Mouse (Mus musculus) kidney, adult 9 months (tissue): ENCODE data around the gene Spata13.

ENCODE experiments used
- DNase-seq: peaks from one replicate; pipeline ENCODE4 v3.0.0; 2022

Spata13 gene

DNA sequence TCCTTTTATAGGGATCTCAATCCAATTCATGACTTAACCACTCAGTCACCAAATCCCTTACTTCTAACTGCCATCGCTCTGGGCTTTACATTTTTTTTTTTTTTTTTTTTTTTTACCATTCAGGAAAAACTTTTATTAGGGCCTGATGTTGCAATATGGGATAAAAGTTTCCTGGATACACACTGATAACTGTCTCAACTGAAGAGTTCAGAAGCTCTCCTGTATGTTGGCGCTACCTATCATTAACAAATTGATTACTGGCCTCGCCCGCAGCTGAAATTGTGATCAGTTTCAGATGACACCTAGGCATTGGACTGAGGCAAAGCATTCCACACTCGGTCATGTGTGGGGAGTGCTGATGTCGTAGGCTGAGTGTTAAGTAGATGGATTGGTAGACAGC, 7.3 kb downstream of the Spata13 start:
- DNase-seq: no peak

DNA sequence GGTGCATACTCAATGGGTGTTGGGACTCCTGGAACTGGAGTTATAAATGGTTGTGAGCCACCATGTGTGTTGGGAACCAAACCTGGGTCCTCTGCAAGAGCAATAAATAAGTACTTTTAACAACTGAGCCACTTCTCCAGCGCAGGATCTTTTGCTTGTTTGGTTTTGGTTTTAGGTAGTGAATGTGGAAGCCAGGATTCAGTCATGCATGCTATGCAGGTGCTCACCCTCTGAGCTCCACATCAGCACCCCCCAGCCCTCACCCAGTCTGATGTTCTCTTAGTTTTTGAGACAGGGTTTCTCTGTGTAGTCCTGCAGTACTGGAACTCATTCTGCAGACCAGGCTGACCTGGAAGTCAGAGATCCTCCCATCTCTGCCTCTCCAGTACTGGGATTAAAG, 8.3 kb downstream of the Spata13 start:
- no peak for DNase-seq

DNA sequence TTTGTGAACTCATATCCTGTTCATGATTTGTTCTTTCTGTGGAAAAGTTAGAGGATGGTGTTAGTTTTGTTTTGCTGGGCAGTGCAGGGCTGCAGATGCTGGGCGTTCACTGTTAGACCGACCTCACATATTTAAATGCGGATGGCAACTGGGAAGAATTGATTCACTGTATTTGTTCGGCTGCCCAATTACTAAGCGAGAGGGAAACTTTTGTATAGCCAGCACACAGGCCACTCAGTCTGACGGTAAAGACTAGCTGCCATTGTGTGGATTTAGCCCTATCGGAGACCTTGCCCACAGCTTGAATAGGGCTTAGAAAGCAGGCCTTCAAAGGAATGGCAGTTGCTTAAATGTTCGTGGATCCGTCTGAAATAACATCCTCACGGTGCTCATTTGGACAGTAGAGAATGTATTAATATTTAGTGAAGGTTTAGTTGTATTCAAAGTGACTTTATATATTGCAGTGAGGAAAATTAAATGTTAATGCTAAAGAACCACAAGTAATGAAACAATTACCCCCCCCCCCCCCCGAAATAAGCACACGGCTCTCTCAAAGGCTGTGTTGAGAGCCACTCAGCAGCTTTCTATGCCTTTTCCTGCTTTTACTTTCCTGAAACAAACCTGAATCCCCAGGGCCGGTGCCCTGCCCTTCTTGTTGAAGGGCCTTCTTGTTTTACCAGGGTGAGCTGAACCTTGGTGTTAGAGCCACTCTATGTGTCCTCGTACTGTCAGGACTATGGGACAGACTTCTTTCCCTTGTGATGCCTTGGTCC, 9.5 kb downstream of the Spata13 start:
- peak; percentile 14 for DNase-seq

DNA sequence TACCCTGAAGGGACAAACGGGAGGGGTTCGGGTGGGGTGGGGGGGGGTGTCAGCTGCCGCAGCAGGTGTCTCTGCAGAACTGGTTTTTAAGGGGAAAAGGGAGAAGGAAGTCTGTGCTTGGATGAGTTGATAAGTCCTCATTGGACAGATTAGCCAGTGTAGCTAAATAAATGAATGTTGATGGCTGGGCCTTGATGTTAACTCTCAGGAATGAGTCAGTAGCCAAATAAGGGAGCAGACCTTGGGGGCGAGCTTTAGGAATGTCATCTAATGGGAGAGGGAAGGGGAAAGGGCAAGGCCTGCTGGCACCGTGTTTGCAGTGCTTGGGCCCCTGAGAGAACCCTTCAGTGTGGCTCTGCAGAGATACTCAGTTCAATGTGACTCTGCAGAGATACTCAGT, 12.6 kb downstream of the Spata13 start:
- no peak for DNase-seq

DNA sequence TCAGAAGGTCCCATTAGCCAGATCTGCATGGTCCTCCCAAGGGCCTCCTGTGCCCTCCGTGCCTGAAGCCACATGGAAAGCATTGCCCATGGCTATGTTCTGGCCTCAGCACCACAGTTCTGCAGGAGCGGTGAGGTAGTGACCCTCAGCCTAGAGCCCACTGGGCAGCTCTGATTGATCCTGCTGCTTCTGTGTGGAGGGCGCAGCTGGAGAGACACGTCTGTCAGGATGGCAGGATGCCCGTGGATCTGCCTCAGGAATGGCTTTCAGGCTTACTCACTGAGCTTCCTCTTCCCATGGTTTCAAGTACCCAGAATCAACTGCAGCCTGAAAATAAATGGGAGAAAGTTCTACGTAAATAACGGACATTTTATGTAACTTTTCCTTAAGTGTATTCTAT, 14.1 kb downstream of the Spata13 start:
- no peak for DNase-seq

DNA sequence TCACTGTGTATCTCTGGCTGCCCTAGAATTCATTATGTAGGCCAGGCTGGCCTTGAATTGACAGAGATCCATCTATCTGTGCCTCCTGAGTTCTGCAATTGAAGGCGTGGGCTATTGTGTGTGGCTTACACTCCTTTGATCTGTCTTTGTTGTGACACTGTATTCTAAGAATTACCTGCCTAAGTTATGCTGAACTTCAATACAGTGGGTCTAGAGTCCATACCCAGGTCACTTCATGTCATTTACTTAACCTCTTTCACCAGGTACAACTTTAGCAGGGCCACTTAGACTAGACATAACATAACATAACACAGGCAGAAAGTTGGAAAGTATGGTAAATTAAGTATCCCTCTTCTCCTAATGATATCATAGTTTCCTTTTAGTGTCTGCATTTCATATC, 15.2 kb downstream of the Spata13 start:
- no peak for DNase-seq

DNA sequence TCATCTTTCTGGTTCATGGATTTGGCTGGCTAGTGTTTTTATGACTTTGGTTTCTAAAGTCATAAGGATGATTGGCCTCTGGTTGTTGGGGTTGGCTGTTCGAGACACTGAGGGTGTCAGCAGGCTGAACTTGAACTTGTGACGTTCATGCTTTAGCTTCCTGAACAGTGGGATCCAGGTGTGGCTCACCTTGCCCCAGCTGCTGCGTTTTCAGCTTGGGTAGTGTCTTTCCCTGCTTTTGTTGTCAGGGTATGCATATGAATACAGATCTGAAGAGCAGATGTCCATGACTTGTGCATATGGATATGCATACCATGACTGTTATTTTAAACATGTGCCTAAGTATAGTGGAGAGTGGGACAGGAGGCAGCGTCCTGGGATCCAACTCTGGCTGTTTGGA, 19.4 kb downstream of the Spata13 start:
- DNase-seq: no peak

DNA sequence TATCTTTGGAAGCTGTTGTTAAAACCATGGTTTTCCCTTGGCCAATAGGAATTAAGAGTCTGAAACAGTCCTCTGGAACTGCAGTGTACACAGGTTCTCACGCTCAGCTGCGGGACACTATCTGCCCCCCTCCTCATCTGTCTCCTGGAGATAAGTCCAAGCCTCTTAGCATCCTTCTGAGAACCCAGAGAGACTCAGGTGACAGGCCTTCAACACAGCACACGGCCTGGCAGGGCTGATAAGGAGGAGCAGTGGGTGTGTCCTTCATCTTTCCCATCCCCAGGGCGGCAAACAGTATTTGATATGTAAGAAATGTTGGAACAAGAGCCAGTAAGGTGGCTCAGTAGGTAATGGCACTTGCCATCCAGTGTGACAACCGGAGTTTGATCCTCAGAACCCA, 20.2 kb downstream of the Spata13 start:
- DNase-seq: no peak

DNA sequence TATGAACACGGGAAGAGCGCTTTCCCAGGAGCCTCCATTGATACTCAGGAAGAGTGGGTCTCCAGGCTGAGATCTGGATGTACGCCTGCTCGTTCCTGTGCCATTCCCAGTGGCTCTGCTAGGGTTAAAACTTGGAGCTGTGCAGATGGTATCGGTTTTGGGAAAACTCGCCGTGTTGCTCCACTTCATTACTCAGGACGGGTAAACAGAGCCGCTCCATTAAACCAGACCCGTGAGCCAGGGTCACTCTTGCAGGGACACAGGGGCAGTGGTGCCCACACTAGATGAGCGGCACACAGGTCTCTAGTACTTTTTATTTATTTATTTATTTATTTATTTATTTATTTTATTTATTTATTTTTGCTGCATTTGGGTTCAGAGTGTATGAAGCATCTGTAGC, 20.9 kb downstream of the Spata13 start:
- peak; percentile 53 for DNase-seq

DNA sequence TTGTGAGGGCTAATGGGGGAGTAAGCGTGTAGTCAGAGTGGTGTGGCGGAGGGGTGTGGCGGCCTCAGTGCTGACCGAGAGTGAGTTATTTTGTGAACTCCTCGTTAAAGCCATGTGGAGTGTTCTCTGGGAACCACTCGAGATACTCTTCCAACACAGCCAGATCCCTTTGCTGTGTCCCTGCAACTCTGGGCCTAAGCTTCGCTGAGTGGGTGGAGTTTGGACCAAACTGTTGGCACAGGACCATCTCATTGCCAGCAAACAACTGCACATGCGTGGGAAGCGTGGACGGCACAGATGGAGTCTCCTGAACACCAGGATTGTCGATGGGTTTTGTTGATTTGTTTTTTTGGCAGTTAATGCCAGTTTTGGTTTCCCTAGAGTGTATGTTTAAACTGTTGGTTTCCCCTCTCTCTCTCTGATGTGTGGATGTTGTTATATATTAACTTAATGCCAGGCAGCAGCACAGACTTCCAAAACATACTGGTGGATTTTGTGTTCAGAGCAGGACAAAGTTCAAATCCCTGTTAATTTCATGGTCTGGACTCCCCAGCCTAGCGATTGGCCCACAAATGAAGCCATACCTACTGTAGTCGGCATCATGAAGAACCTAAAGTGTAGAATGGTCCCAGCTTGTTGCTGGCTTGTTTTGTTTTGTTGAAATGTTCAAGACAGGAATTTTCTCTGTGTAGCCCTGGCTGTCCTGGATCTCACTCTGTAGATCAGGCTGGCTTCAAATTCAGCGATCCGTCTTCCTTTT, 22.3 kb downstream of the Spata13 start:
- peak; percentile 95 for DNase-seq

DNA sequence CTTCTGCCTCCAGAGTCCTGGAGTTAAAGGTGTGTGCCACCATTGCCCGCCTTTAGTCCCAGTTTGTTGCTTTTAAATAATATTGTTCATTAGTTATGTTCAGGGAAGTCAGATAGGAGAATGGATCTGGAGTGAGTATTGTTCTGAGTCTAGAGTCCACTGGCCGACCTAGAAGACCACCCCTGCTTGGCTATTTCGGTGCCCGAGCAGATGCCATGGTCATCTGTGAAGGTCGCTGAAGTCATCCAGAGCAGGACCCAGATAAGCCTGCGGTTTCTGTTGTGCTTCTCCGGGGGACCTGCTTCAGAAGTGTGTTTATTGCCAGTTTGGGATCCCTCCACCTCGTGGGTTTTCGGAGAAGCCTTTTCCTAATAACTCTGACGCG, 22.9 kb downstream of the Spata13 start:
- DNase-seq: peak; percentile 57

DNA sequence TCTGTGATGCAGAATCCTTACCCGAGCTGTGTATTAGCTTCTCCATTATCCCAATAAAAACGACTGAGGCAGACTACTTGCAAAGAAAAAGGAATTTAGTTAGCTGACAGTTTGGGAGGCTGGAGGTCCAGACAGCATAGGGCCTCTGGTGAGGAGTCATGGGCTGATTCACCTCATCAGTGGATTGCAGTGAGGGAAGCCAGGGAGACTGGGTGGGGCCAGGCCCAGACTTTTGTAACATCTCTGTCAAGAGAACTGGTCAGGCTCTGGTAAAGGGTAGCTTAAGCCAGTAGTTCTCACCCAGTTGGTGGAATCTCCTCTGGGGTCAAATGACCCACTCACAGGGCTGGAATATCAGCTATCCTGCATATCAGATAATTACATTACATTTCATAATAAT, 24.1 kb downstream of the Spata13 start:
- DNase-seq: no peak

DNA sequence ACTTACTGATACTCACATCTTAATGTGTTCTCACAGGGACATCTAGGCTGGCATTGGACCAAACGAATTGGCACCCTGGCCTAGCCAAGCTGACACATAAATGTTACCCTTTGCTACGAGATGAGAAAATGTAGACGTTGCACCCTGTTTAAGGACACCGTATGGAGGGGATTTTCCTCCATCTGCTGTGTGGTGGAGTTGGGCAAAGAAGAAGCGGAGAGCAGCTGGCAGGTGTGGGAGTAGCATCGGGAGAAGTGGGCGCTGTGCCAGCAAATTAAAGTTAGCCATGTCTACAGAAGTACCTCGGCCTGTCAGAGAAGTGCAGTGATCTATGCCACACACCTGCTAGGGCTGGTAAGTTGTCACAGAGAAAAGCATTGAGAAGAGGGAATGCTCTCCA, 25.7 kb downstream of the Spata13 start:
- DNase-seq: no peak

DNA sequence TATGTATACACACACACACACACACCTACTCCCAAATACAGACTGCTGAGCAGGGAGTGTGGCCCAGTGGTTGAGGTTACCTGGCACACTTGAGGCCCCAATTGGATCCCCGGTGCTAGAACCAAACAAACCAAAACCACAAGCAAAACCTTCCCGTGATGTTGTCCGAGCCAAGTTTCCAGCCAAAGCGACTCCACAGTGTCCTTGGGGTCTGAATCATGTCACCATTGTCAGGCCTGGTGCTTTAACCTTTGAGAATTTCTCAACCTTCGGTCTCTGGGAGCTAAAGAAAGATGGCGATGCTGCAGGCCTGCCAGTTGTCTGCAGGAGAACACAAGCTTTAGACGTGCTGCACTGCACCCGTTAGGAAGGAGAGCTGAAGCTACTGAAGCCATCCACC, 26.8 kb downstream of the Spata13 start:
- no peak for DNase-seq

DNA sequence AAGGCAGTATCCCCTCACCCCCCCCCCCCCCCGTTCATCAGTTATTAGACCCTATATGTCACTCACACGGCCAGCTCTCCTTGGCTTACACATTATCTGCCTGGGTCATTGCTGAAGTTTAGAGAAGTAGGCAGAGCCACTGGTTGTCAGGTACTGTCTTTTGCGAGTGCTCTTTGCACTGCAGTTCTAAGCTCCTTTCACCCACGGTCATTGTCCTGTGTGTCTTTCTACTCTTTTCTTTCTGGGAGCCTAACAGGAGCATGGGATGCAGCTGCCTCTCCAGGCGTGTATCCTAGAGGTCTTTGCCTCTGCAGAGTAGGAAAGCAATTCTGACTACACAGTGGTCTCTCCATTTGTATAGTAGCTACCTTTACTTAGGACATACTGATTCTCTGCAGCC, 27.5 kb downstream of the Spata13 start:
- DNase-seq: peak; percentile 64

DNA sequence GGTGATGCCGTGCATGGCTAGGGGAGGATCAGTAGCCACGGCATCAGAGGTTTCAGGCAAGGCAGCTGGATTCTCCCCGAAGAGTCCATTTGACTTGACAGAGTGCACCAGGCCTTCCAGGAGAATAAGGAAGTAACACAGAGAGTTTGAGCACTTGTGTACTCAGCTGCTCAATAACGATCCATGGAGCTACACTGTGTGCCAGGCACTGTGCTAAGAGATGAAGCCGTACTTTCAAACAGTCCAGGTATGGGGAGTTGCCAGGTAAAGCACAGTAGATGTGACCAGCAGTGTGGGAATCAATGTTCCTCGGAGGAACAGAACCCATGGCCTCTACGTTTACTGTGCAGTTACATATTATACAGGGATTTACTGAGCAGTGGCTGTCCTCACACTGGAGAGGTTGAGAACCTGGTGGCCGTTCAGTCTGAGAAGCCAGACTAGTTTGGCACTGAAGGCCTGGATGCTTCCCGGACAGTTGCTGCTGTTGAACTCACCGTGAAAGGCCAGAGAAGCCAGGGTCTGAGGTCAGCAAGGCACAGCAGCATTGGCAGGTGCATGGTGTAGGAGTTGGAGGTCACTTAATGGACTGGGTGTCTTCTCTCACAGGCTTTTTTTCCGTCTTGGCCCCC, 29.6 kb downstream of the Spata13 start:
- peak; percentile 67 for DNase-seq

DNA sequence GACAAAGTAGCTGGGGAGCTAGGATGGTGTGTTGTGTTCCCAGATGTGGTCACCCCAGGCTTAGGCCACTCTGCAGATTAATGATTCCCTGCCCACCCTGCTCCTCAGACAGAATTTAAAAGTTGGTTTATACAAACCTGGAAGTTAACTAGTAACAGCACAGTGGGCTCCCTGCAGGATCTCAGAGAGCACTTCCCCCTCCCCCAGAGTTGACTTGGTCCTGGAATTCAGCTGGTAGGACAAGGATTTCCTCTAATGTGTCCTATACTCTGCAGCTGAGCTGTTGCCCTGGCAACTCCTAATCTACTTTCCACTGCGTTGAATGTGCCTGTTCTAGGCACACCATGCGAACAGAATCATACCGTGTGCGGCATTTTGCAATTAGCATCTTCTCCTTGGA, 30.8 kb downstream of the Spata13 start:
- DNase-seq: peak; percentile 90

DNA sequence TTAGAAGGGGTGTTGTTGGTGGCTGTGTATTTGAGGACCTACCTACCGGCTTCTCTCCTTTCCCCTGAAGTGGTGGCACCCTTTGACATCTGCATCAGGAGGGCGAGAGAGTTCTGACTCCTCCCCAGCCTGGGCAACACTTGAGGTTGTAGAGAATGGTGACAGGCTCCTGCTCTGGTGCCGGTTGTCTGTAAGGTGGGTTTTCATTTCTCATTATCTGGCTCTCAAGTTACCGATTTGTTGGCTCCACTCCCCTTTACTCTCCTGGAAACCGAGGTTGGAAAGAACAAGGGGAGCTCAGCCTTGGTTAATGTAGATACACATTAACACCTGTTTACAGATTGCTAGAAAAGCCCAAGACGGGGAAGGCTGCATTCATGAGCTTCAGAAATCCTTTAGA, 31.5 kb downstream of the Spata13 start:
- peak; percentile 92 for DNase-seq

DNA sequence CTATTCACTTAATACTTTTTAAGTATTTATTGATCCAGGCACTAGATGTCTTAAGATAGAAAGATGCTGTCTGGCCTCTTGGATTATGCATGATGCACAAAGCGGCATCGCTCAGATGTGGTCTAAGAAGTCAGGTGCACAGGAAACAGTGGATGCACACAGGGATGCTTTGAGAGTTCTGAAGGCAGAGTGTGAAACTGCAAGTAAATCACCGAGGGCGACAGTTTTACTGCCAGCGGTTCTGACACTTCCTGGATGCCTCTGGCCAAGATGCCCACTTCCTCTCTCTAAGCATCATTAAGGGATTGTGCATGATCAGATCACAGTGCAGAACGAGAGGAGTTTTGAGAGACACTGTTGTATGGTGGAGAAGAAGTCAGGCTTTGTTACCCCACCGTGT, 32.5 kb downstream of the Spata13 start:
- DNase-seq: no peak

DNA sequence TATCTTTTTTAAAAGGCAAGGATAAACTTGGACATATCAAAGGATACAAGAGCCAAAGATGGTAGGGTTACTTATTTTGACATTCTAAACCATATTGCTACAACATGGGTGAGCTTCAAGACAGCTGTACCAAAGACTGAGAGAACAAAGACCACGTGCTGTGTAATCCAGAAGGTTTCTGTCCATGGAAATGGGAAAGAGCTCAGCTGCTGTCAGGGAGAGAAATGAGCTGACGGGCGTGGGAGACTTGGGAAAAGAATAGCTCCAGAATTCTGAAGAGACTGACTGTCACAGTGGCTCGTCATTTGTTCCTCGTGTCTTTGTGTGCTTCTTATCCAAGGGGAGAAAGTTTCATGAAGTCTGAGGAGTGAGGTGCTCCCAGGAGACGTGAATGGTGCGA, 36.4 kb downstream of the Spata13 start:
- DNase-seq: no peak

DNA sequence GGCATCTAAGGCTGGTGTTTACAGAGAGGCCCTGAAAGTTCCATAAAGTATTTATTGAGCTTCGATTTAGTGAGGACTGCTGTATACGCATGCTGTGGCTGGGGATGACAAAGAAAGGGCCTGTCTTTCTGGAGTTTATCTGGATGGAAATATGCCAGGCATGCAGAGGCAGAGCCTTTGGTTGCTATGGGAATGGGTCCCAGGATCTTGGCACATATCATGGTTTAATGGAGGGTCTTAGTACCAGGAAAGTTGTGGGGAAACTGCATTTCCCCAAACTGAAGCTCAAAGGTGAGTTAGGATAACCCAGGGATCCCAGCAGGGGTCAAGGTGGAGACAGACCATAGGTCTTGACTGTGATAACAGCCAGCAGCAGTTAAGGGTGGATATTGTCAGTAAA, 37.7 kb downstream of the Spata13 start:
- DNase-seq: no peak

DNA sequence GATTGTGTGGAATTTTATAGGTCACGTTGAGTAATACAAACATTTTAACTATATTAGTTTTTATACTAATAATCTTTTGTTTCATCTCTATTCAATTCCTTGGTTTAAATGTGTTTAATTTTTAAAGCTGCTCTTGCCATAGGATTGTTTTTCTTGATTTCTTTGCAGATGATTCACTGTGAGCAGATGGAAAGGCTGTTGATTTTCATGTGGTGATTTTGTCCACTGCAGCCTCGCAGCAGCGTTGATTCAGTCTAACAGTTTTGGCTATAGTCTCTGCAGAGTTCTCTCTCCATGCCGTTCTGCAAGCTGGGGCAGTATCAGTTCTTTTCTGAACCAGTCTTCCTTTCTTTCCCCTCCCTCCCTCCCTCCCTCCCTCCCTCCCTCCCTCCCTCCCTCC, 41.9 kb downstream of the Spata13 start:
- DNase-seq: no peak

DNA sequence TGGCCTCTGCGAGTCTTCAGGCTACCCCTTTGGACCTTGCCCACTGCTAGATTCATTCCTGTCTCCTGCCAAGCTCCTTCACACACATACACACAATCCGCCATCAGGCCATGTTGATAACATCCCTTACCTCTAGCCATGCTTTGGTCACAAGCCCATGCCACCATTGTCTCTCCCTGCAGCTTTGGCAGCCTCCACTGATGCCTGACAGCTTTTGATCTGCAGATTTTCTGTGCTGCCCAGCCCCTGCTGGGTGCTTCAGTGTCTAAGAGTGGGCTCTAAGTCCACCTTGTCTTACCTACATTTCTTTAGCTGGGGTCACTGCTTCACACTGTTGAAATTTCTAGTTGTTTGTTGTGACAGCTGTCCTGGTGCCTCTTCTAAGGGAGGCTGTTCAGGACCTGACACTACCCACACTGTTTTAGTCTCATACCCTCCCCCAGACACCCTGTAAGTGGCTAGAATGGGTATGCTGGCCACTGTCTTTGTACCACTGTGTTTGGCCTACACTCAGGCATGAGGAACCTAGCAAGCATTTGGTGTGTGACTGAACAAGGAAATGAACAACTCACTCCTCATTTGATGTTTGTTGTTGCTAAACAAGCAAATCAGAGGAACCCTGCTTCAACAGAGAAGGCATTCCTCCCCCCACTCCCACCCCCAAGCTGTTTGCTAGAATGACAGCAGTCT, 43.0 kb downstream of the Spata13 start:
- no peak for DNase-seq
